In the genomic region with DNA sequence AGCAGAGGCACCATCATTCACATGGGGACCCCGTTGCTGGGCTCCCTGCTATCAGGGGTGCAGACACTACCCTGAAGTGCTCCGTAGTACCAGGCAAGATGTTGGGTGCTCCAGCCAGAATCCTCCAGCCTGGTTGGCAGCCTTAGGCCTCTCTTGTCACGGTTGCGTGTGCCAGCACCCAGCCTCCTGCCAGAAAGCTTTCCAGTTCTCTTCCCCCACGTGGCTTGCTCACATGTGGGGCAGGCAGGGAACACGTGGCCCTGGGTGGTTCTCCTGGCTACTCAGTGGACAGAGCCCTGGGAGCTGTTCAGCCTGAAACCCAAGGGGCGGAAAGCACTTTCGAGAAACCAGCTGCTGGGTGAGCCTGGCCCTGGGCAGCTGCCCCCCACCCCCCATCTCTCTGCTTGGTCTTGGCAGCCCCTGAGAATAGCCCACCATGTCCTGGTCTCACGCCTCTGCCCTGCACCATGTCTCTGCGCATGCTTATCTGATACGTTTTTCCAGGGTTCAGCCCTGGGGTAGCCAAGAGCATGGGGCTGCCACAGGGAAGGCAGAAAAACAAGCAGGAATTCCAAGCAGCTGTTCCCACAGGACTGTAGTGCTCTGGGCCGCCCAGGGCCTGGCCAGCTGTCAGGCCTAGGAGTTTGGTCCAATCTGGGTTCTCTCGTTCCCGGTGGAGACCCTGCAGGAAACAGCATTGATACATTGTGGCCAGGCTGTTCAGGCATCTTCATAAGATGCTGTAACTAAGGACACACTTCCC, we compare ENCODE assay signal across 8 mouse cellular contexts. TPM values are rescaled to one million over a fixed set of nuclear protein-coding genes. Genes with fewer than 3 reads are reported as not detected.
A peak's percentile ranks its signal among the peaks of the same experiment; 100 is the strongest.
DNase-seq lines count a peak whose midpoint lies in the region; TF ChIP-seq lines count a peak whose summit lies in the region.

No protein-coding gene starts in this region.

- intact Hi-C loops in heart, postnatal 36 days (cut with DNase I) = no loop called here

- H3ac ChIP-seq in myocyte (ENCODE audit: control insufficient read depth, insufficient read length) = no peak overlapping the region

- DNase-seq in NIH3T3 (ENCODE audit: low read depth) = peak; percentile 89
- DNase-seq in frontal cortex, adult 2 months (ENCODE audit: extremely low spot score in 1 of 2, low spot score in 1 of 2) = peak; percentile 77 to 91
- peak; percentile 84 to 93 for DNase-seq in heart, postnatal 36 days
- peak; percentile 69 for DNase-seq in layer of hippocampus, postnatal 25 days (ENCODE audit: extremely low spot score in 1 of 2, low spot score in 1 of 2)
- peak; percentile 67 for DNase-seq in urinary bladder, postnatal 25 days (ENCODE audit: low spot score)
- no peak for DNase-seq in embryo, embryonic 10.5 days (ENCODE audit: low spot score)

- H3K4me1 ChIP-seq in brown adipose tissue, adult 24 weeks (ENCODE audit: control insufficient read depth, insufficient read depth, insufficient read length, low read length) = peaks cover 5% of the 10 kb centered on the region; the same call in 1 of the 2 replicates

- peak overlapping the region; percentile 54 for H3K27ac ChIP-seq in brown adipose tissue, adult 24 weeks (replicated peaks; ENCODE audit: low read depth, low read length)

- H3K36me3 ChIP-seq in myocyte (ENCODE audit: control insufficient read depth, insufficient read depth) = no peaks in the 10 kb centered on the region

- H3K4me3 ChIP-seq in brown adipose tissue, adult 24 weeks (ENCODE audit: insufficient read depth, low read depth, low read length) = no peak overlapping the region
- no peak overlapping the region for H3K4me3 ChIP-seq in myocyte

- no peak overlapping the region for H3K4me2 ChIP-seq in myocyte (ENCODE audit: low read depth)

- H3K79me2 ChIP-seq in myocyte (ENCODE audit: control insufficient read depth, insufficient read depth) = no peaks in the 10 kb centered on the region

- no peak for TF ChIP-seq POLR2A in myocyte (IDR thresholded peaks at IDR 0.05; ENCODE audit: insufficient read length, low read depth)

- no peaks in the 10 kb centered on the region for H3K27me3 ChIP-seq in myocyte (ENCODE audit: control insufficient read depth, insufficient read depth, insufficient read length)

TF ChIP-seq in myocyte, 11 proteins besides CTCF, POLR2A, EP300 and RAD21:
- TF ChIP-seq MYOG (IDR thresholded peaks at IDR 0.05; ENCODE audit: control insufficient read depth in 1 of 3, insufficient read depth in 1 of 3, insufficient read length in 2 of 3, low read depth in 2 of 3) (peak; percentile 36 to 93 (median 81)), POLR2AphosphoS2 (IDR thresholded peaks at IDR 0.05; ENCODE audit: insufficient read length, low read depth) (no peak), USF1 (IDR thresholded peaks at IDR 0.05; ENCODE audit: low read depth) (peak; percentile 73), TCF3 (IDR thresholded peaks at IDR 0.05; ENCODE audit: insufficient read length, low read depth) (no peak), MYOD1 (IDR thresholded peaks at IDR 0.05; ENCODE audit: control insufficient read depth in 1 of 3, insufficient read length in 2 of 3, low read depth in 2 of 3) (peak in 2 of 3 experiments; percentile 78 to 81)
TF ChIP-seq in myocyte: peak in this region for 3.

RNA-seq across cellular contexts. Expression of gene Crispld2, which starts 54.2 kb away (rescaled TPM):
- 6.9 and 8.3 TPM in 2 replicates for polyA plus RNA-seq in brown adipose tissue, adult 24 weeks (2012; ENCODE audit: insufficient read depth, insufficient read length, missing spikeins)
- 3.4 and 4.0 TPM in 2 replicates for polyA plus RNA-seq in frontal cortex, adult 2 months (2012; rRNA removed)
- total RNA-seq in heart, postnatal 36 days (2021) = 10 to 100 TPM; 22.5 to 29.5 TPM
- total RNA-seq in layer of hippocampus, postnatal 25 days (2021) = 1 to 10 TPM; 1.4 to 2.1 TPM
- polyA plus RNA-seq in myocyte (2012; fragmentation: generic; extraction: Trizol) = 0.07 TPM

RNA-seq across cellular contexts. Expression of gene Zdhhc7, which starts 54.8 kb away (rescaled TPM):
- polyA plus RNA-seq in brown adipose tissue, adult 24 weeks (2012; ENCODE audit: insufficient read depth, insufficient read length, missing spikeins) = 21.9 TPM in 2 replicates
- 33.5 and 36.6 TPM in 2 replicates for polyA plus RNA-seq in frontal cortex, adult 2 months (2012; rRNA removed)
- total RNA-seq in heart, postnatal 36 days (2021) = 10 to 100 TPM; 30.5 to 31.1 TPM
- 10 to 100 TPM; 36.5 to 40.0 TPM for total RNA-seq in layer of hippocampus, postnatal 25 days (2021)
- polyA plus RNA-seq in myocyte (2012; fragmentation: generic; extraction: Trizol) = 31.7 TPM
